Mouse (Mus musculus) kidney, postnatal 4 days (tissue): ENCODE measurements around the gene Gm4778.
"Not testable (repeated sequence)": the region's sequence is repeated elsewhere in the genome, so short reads cannot be mapped to it uniquely, and the experiment has no call there.

Experiments
- DNase-seq, 2 experiments: peaks; one replicate each; pipeline ENCODE4 v3.0.0; 2021; ENCODE audit warnings: mixed read lengths in 2 of 2

Gene Gm4778

DNA sequence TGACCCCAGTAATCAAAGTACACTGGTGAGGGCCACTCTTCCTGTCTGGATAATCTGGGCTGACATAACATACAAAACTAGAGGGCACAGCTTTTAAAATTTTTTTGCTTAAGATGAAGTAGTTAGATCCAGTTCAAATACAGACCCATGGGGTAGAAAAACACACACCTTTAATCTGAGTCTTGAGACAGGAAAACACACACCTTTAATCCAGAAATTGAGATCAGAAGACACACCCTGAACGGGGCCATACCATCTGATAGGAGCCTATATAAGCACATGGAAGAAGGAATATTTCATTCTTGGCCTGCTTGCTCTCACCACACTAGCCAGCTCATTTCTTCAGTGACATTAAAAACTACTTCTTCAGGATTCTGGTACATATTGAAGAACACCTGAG is at the start of gene Gm4778:
Gm4778 (plus strand) TSS at position 301 of the 400 bp plus-strand sequence.
- not testable (repeated sequence) for DNase-seq

DNA sequence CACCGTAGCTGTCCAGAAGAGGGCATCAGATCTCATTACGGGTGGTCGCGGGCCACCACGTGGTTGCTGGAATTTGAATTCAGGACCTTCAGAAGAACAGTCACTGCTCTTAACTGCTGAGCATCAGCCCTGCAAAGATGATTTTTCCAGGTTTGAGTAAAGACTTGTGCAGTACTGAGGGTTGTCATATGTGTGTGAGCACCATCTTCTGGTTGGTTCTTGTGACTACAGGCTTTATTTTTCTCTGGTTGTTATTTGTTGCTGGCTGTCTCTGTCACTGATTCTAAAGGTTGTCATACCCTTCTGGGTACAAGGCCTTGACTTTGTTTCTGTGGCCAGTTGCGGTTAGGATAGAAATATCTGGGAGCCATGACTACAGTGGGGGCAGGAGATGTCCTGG is 3.2 kb upstream of the Gm4778 start:
- DNase-seq = no peak

DNA sequence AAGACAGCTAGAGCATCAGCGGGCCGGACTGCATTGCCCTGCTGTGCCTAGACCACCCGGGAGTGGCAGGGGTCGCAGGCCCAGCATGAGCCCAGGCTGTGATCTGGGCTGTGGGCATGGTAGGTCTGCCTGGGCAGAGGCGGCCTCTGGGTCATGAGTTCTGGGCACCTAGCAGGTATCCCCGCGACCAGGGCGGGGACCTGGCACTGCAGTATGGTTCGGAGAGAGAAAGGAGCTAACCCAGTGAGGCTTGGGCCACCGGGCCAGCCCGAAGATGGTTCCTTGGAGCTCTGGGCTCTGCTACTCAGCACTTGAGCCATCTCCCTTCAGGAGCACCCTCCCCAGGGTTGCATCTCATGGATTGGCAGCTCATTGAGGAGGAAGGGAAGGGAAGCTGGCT is 12.2 kb downstream of the Gm4778 start:
- DNase-seq = no peak

DNA sequence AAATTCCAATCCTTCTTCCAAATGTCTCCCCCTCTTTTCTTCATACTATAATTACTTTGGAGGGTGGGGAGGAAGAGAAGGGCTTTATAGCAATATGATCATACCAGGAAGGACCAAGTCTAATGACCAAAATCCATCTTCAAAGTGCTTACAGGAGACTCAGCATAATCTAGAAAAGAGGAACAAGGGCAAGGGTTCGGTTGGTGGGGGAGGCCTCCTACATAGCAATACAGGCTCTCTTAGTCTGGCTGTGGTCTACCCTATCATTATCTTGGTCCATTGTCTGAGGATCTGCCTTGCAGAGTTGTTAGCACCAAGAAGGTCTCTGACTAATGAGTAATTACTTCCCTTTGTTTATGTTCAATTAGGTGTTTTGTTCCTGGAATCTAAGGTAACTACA is 41.6 kb downstream of the Gm4778 start:
- DNase-seq = no peak

DNA sequence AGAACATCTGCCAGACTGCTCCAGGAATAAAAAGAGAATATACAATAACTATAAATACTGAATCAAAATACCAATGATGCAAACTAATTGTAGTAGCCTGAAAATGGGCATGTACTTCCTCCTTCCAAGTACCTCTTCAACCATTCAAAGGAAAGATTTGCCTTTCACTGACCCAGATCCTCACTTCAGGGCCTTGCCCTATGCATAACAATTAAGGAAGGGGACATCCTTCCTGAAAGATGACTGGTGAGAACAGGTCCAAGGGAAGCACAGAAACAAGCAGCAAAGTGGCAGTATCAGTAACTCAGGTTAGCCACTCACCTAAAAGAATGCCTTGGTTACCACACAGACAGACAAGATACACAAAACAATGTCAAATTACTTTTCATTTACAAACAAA is 43.1 kb downstream of the Gm4778 start:
- DNase-seq = no peak

DNA sequence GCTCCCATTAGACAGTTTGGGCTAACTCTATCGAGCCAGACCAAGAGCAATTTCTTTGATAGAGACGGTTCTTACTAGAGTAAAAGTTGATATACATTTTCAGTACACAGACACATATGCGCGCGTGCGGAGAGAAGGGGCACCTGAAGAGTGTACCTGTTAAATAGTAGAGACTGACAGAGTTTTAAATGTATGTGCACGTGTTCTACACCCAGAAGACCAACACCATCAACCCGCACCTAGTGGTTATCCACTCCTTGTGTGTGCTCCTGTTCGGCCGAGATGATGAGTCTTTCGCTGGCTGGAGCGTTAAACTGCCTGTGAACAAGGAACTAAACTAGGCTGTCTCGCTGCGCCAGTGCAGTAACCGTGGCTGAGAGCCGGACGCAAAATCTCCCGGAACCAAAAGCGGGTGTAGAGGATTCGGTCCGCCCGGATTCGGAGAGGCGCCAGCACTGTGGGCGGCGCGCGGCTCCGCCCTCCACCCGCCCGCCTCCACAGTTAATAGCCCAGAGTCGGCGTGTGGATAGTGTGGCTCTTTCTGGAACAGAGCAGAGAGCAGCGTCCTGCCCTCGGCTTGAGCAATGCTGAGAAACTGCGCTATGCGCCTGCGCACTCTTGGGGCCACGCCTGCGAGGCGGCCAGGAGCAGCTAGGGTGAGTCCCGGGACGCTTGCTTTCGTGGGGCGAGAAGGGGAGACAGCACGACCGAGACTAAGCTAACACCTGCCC is 46.0 kb downstream of the Gm4778 start, which contains the start of gene Them4:
Them4 (plus strand) TSS at position 457 of the 731 bp plus-strand sequence.
- DNase-seq = peak; percentile 96 to 97

DNA sequence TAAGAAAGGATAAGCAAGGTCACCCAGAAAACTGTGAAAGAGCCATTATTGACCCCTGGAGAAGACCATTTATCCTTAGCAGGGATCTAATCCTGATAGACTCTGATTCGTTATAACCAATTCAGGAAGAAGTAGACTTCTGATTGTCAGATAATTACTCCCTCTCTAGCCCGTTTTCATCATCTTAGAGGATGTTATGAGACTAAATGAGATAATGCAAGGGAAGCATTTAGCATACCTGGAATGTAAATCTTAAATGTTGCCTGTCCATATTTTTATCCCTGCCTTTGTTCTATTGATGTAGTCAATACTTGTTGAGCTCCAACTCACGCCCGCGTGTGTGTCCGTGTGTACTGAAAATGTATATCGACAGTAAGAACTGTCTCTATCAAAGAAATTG is 46.7 kb downstream of the Gm4778 start:
- peak in 1 of 2 experiments; percentile 5 for DNase-seq

DNA sequence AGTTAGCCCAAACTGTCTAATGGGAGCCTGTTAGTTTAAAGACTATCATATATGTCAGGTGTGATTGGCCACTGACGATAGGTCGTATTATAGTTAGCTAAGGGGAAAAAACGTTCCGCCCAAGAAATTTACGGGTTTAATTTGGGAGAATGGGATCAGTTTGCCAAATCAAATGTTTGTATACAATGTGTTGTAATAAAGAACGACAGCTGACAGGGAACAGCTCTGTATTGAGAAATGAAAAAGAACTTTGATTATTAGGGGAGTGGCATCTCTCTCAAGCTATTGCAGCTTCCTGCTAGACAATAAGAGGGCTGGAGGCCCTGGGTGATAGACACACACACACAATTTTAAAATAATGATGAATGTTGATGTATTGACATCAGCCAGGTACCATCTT is 47.1 kb downstream of the Gm4778 start:
- DNase-seq = no peak

DNA sequence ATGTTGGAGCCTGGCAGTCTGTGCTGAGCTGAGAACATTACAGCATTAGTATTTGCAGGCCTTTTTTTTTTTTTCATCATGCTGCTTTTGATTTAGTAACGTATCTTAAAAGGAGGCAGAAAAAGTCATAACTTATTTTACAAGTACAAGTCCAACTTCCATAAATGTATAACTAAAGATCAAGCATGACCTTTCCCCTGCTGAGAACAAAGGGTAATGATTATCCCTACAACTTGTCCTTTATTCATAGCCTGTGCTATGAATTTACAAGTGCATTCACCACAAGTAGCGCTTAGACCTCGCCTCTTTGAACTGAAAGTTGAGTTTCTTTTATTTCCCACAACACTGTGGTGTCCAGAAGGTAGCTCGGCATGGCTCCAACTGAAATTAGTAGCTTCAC is 47.5 kb downstream of the Gm4778 start:
- DNase-seq = no peak
